Mouse (Mus musculus) E14TG2a.4 (cell line): Measurements from ENCODE around the gene Ankrd35.

ENCODE experiments used
- H3K27me3 ChIP-seq: 2 replicates; pipeline ENCODE4 v1.6.1; 2014; ENCODE audit warnings: low read length, control low read depth; ENCODE audit not compliant: insufficient read depth
- H3K36me3 ChIP-seq: 2 replicates; pipeline ENCODE4 v1.6.1; 2014; ENCODE audit warnings: low read length, control low read depth; ENCODE audit not compliant: insufficient read depth
- H3K4me1 ChIP-seq: replicated peaks from 2 replicates; pipeline ENCODE4 v1.6.1; 2014; ENCODE audit warnings: low read depth, low read length, control low read depth
- H3K4me3 ChIP-seq: replicated peaks from 2 replicates; pipeline ENCODE4 v1.5.1; 2014; ENCODE audit warnings: mild to moderate bottlenecking, low read length
- H3K9me3 ChIP-seq: 2 replicates; pipeline ENCODE4 v1.6.1; 2014; ENCODE audit warnings: low read length, control low read depth
- CTCF ChIP-seq: conservative IDR thresholded peaks from 2 replicates; pipeline ENCODE4 v1.5.1; 2014; ENCODE audit warnings: low read length
- NANOG ChIP-seq: IDR thresholded peaks from 2 replicates; pipeline ENCODE4 v1.6.1; 2014; ENCODE audit warnings: borderline replicate concordance, low read length, mixed read lengths
- POU5F1 ChIP-seq: IDR thresholded peaks from 2 replicates; pipeline ENCODE4 v1.6.1; 2014; ENCODE audit warnings: low read length, borderline replicate concordance

The Ankrd35 gene

GRCm38 (mm10) chr3:96707903-96708683 is 38.2 kb downstream of the Ankrd35 start, which contains the start of gene Nudt17:
Gene Nudt17 (minus strand): TSS chr3:96708562.
- Histone ChIP-seq H3K27me3 (peaks cover 10% of the 10 kb centered on the region), H3K4me3 (peak within 1 kb of the TSS; percentile 85), H3K9me3 (no peaks in the 10 kb centered on the region), H3K4me1 (peaks cover 47% of the 10 kb centered on the region), H3K36me3 (peaks cover 77% of the 10 kb centered on the region)
- TF ChIP-seq CTCF (no peak; the same call in 1 of the 2 replicates), NANOG (no peak), POU5F1 (no peak)

GRCm38 (mm10) chr3:96708684-96709064 is 38.7 kb downstream of the Ankrd35 start:
- H3K4me1 ChIP-seq = peaks cover 41% of the 10 kb centered on the region
- peak overlapping the region; percentile 85 for H3K4me3 ChIP-seq
- H3K36me3 ChIP-seq = peaks cover 77% of the 10 kb centered on the region
- no peaks in the 10 kb centered on the region for H3K9me3 ChIP-seq
- TF ChIP-seq NANOG = no peak
- TF ChIP-seq POU5F1 = no peak
- H3K27me3 ChIP-seq = peaks cover 10% of the 10 kb centered on the region

GRCm38 (mm10) chr3:96714286-96714685 is 44.4 kb downstream of the Ankrd35 start:
- TF ChIP-seq CTCF (no peak), POU5F1 (no peak), NANOG (no peak)
- peaks cover 85% of the 10 kb centered on the region for H3K36me3 ChIP-seq

GRCm38 (mm10) chr3:96715854-96716253 is 45.9 kb downstream of the Ankrd35 start:
- Histone ChIP-seq H3K36me3 (peaks cover 82% of the 10 kb centered on the region), H3K4me3 (no peak overlapping the region), H3K4me1 (peaks cover 33% of the 10 kb centered on the region), H3K9me3 (no peaks in the 10 kb centered on the region), H3K27me3 (no peaks in the 10 kb centered on the region)
- no peak for TF ChIP-seq CTCF
- no peak for TF ChIP-seq NANOG
- no peak for TF ChIP-seq POU5F1

More at GRCm38 (mm10) chr3:96714286-96714685, 44.4 kb downstream of the Ankrd35 start:
- H3K9me3 ChIP-seq = no peaks in the 10 kb centered on the region
- H3K4me3 ChIP-seq = no peak overlapping the region
- H3K27me3 ChIP-seq = no peaks in the 10 kb centered on the region
- peaks cover 24% of the 10 kb centered on the region for H3K4me1 ChIP-seq

- peaks cover 30% of the 10 kb centered on the region for H3K4me1 ChIP-seq
- H3K9me3 ChIP-seq = no peaks in the 10 kb centered on the region
- TF ChIP-seq POU5F1 (no peak), CTCF (peak; percentile 67), NANOG (no peak)
- H3K4me3 ChIP-seq = peak overlapping the region; percentile 53; the same call in 1 of the 2 replicates
- H3K27me3 ChIP-seq = no peaks in the 10 kb centered on the region
- peaks cover 82% of the 10 kb centered on the region for H3K36me3 ChIP-seq
These were observed 49.2 kb downstream of the Ankrd35 start for GRCm38 (mm10) chr3:96719173-96719572.

GRCm38 (mm10) chr3:96727343-96727827 is 57.5 kb downstream of the Ankrd35 start, which contains the start of the genes Polr3c and Rnf115:
Gene Polr3c (minus strand): TSS chr3:96727628.
Gene Rnf115 (plus strand): TSS chr3:96727664.
- peaks cover 47% of the 10 kb centered on the region for H3K4me1 ChIP-seq

GRCm38 (mm10) chr3:96727828-96728633 is 58.1 kb downstream of the Ankrd35 start:
- peak overlapping the region; percentile 92 for H3K4me3 ChIP-seq
- H3K27me3 ChIP-seq = no peaks in the 10 kb centered on the region
- H3K4me1 ChIP-seq = peaks cover 49% of the 10 kb centered on the region
- peaks cover 25% of the 10 kb centered on the region for H3K36me3 ChIP-seq
- H3K9me3 ChIP-seq = no peaks in the 10 kb centered on the region
- no peak for TF ChIP-seq CTCF

More at GRCm38 (mm10) chr3:96727343-96727827, 57.5 kb downstream of the Ankrd35 start, which contains the start of the genes Polr3c and Rnf115:
- peak within 1 kb of the TSS; percentile 92 for H3K4me3 ChIP-seq
- H3K27me3 ChIP-seq = no peaks in the 10 kb centered on the region
- H3K9me3 ChIP-seq = no peaks in the 10 kb centered on the region
- peaks cover 31% of the 10 kb centered on the region for H3K36me3 ChIP-seq
- no peak for TF ChIP-seq POU5F1
- TF ChIP-seq CTCF = no peak
- TF ChIP-seq NANOG = no peak
